Mouse (Mus musculus): ENCODE results near the gene Pex14. TPM values are rescaled to one million over a fixed set of nuclear protein-coding genes. Genes with fewer than 3 reads are reported as not detected.

The Pex14 gene
- total and polyA plus RNA-seq, 2 experiments from 2014 or later: 62.9 to 70.4 TPM

DNA sequence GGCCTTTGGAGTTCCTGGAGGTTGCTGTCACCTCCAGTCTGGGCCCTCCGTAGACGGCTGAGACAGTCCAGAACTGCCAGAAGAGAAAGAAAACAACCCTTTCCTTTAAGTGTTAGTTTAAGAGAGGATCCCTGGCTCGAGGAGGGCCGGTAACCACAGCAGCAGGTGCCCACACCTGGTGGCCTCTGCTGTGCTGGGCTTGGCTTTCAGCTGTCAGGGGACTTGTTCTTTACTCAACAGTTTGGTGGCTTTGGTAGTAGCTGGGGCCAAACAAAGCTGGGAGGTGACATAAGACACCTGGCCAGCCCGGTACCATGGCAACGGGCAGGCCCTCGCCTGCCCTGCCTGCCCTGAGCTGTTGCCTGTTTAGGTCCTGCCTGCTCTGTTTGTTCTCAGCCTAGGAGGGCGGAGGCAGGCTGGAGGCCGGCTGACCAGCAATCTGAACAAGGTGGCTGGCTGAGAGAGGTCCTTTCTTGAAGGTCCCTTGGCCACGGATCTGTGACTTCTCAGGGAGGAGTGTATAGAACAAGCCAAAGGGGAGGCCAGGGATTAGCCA is 151.8 kb downstream of the Pex14 start:
- no peaks in the 10 kb centered on the region for H3K36me3 ChIP-seq (ENCODE audit: insufficient read depth, low read length)
- H3K4me1 ChIP-seq (ENCODE audit: insufficient read depth, low read length): peaks cover 15% of the 10 kb centered on the region; the same call in 1 of the 2 replicates
- no peak overlapping the region for H3K4me3 ChIP-seq (ENCODE audit: low read length)
- H3K27ac ChIP-seq: no peak overlapping the region
- H3K27me3 ChIP-seq (ENCODE audit: insufficient read depth, low read length): peaks cover 8% of the 10 kb centered on the region; the same call in 1 of the 2 replicates
- no peak for TF ChIP-seq CTCF (IDR thresholded peaks at IDR 0.05; ENCODE audit: low read depth)
- no peak overlapping the region for H3K9ac ChIP-seq (replicated peaks; ENCODE audit: low read length)
- ATAC-seq (no peak), DNase-seq (ENCODE audit: low spot score) (no peak)
- 71% methylated on average over 10 of the region's 10 CpGs for WGBS
- H3K9me3 ChIP-seq (ENCODE audit: low read length): no peaks in the 10 kb centered on the region
- H3K4me2 ChIP-seq (ENCODE audit: low read depth, low read length): no peak overlapping the region

DNA sequence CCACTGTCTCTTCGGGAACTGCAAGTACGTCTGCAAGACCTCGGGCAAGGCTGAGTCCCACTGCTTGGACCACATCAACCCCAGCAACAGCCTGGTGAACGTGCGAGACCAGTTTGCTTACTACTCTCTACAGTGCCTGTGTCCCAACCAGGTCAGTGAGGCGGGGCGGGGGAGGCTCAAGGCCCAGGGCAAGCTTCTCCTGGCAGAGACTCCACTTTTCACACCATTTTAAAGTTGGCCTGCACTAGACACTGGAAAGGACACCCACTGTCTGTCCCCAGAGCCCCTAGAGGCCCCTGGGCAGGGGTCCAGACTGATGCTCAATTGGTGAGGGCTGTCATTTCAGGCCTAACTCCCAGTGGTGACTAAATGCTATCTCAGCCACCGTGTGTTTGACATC is 153.6 kb downstream of the Pex14 start:
- Histone ChIP-seq H3K27me3 (ENCODE audit: insufficient read depth, low read length) (peaks cover 8% of the 10 kb centered on the region; the same call in 1 of the 2 replicates), H3K4me2 (ENCODE audit: low read depth, low read length) (no peak overlapping the region), H3K9ac (replicated peaks; ENCODE audit: low read length) (no peak overlapping the region), H3K4me3 (ENCODE audit: low read length) (no peak overlapping the region), H3K9me3 (ENCODE audit: low read length) (no peaks in the 10 kb centered on the region), H3K27ac (no peak overlapping the region), H3K36me3 (ENCODE audit: insufficient read depth, low read length) (no peaks in the 10 kb centered on the region), H3K4me1 (ENCODE audit: insufficient read depth, low read length) (peaks cover 8% of the 10 kb centered on the region)
- WGBS: 82% methylated on average over 8 of the region's 8 CpGs
- no peak for ATAC-seq
- no peak for TF ChIP-seq CTCF (IDR thresholded peaks at IDR 0.05; ENCODE audit: low read depth)
- DNase-seq (ENCODE audit: low spot score): no peak

DNA sequence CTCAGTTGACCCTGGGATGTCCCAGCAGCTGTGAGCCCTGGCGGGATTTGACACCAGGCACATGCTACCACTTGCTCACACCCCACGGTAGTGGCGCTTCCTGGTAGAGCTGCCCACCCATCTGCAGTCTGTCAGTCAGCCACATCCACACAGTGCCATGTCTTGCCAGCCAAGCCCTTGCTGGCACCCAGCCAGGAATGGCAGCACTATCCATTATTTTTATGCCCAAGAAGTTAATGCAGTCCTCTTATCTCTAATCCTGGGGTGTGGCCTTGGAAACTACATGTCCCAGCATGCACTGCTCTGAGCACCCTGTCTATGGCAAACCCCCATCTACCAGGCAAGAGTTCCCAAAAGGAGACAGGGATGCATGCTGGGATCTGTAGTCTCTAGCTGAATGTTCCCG is 154.2 kb downstream of the Pex14 start:
- ATAC-seq: peak; percentile 16; the same call in 1 of the 2 replicates
- no peaks in the 10 kb centered on the region for H3K9me3 ChIP-seq (ENCODE audit: low read length)
- H3K4me1 ChIP-seq (ENCODE audit: insufficient read depth, low read length): peaks cover 8% of the 10 kb centered on the region

DNA sequence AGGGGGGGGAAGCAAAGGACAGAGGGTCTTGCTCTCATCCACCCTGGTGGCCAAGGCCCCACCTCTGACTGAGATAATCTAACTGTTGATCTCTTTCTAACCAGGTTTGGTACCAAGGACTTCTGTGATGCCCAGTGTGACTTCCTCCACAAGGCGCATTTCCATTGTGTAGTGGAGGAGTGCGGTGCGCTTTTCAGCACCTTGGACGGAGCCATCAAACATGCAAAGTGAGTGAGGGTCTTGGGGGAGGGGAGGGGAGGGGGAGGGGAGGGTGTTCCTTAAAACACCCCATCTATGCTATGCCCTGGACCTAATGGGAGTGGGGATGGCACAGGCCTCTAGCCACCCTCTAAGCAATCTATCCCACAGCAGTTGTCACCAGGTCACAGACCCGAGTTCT is 156.6 kb downstream of the Pex14 start:
- Histone ChIP-seq H3K9me3 (ENCODE audit: low read length) (no peaks in the 10 kb centered on the region), H3K4me2 (ENCODE audit: low read depth, low read length) (no peak overlapping the region), H3K9ac (replicated peaks; ENCODE audit: low read length) (no peak overlapping the region), H3K27me3 (ENCODE audit: insufficient read depth, low read length) (no peaks in the 10 kb centered on the region; the same call in 1 of the 2 replicates), H3K4me1 (ENCODE audit: insufficient read depth, low read length) (peaks cover 15% of the 10 kb centered on the region), H3K4me3 (ENCODE audit: low read length) (no peak overlapping the region), H3K36me3 (ENCODE audit: insufficient read depth, low read length) (no peaks in the 10 kb centered on the region), H3K27ac (no peak overlapping the region)
- DNase-seq (ENCODE audit: low spot score) (no peak), ATAC-seq (no peak)
- 53% methylated on average over 5 of the region's 5 CpGs for WGBS
- no peak for TF ChIP-seq CTCF (IDR thresholded peaks at IDR 0.05; ENCODE audit: low read depth)

More for the DNA sequence above, 154.2 kb downstream of the Pex14 start:
- Histone ChIP-seq H3K4me3 (ENCODE audit: low read length) (no peak overlapping the region), H3K9ac (replicated peaks; ENCODE audit: low read length) (no peak overlapping the region), H3K36me3 (ENCODE audit: insufficient read depth, low read length) (no peaks in the 10 kb centered on the region), H3K27ac (no peak overlapping the region), H3K27me3 (ENCODE audit: insufficient read depth, low read length) (peaks cover 8% of the 10 kb centered on the region; the same call in 1 of the 2 replicates), H3K4me2 (ENCODE audit: low read depth, low read length) (no peak overlapping the region)
- WGBS: 58% methylated on average over 4 of the region's 4 CpGs
- TF ChIP-seq CTCF (IDR thresholded peaks at IDR 0.05; ENCODE audit: low read depth): no peak
- DNase-seq (ENCODE audit: low spot score): peak; percentile 44

- Histone ChIP-seq H3K9me3 (ENCODE audit: low read length) (no peaks in the 10 kb centered on the region), H3K4me2 (ENCODE audit: low read depth, low read length) (0 out of 2 replicates have a peak overlapping the region, but pooled peaks have one; percentile 45), H3K36me3 (ENCODE audit: insufficient read depth, low read length) (no peaks in the 10 kb centered on the region), H3K27me3 (ENCODE audit: insufficient read depth, low read length) (no peaks in the 10 kb centered on the region; the same call in 1 of the 2 replicates), H3K27ac (peak overlapping the region; percentile 45; the same call in 1 of the 2 replicates), H3K4me1 (ENCODE audit: insufficient read depth, low read length) (peaks cover 15% of the 10 kb centered on the region), H3K9ac (replicated peaks; ENCODE audit: low read length) (peak overlapping the region; percentile 21; the same call in 1 of the 2 replicates), H3K4me3 (ENCODE audit: low read length) (no peak overlapping the region)
- ATAC-seq (no peak), DNase-seq (ENCODE audit: low spot score) (no peak)
- 35% methylated on average over 11 of the region's 11 CpGs for WGBS
- no peak for TF ChIP-seq CTCF (IDR thresholded peaks at IDR 0.05; ENCODE audit: low read depth)
These were observed 158.4 kb downstream of the Pex14 start for GRCm38 (mm10) chr4:148941321-148941720.

- 11% methylated on average over 25 of the region's 25 CpGs for WGBS
These were observed 158.9 kb downstream of the Pex14 start for GRCm38 (mm10) chr4:148940674-148941211.

DNA sequence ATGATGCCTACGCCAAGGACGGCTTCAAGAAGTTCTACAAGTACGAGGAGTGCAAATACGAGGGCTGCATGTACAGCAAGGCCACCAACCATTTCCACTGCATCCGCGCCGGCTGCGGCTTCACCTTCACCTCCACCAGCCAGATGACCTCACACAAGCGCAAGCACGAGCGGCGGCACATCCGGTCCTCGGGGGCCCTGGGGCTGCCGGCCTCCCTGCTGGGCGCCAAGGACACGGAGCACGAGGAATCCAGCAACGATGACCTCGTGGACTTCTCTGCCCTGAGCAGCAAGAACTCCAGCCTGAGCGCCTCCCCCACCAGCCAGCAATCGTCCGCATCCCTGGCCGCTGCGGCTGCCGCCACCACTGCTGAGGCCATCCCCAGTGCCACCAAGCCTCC is 161.1 kb downstream of the Pex14 start:
- no peak overlapping the region for H3K4me3 ChIP-seq (ENCODE audit: low read length)
- H3K36me3 ChIP-seq (ENCODE audit: insufficient read depth, low read length): no peaks in the 10 kb centered on the region
- H3K9me3 ChIP-seq (ENCODE audit: low read length): no peaks in the 10 kb centered on the region
- no peaks in the 10 kb centered on the region; the same call in 1 of the 2 replicates for H3K27me3 ChIP-seq (ENCODE audit: insufficient read depth, low read length)
- no peak for TF ChIP-seq CTCF (IDR thresholded peaks at IDR 0.05; ENCODE audit: low read depth)
- peaks cover 15% of the 10 kb centered on the region for H3K4me1 ChIP-seq (ENCODE audit: insufficient read depth, low read length)
- H3K4me2 ChIP-seq (ENCODE audit: low read depth, low read length): no peak overlapping the region
- ATAC-seq (no peak), DNase-seq (ENCODE audit: low spot score) (no peak)
- no peak overlapping the region for H3K27ac ChIP-seq
- WGBS: 79% methylated on average over 26 of the region's 26 CpGs
- no peak overlapping the region for H3K9ac ChIP-seq (replicated peaks; ENCODE audit: low read length)

More at GRCm38 (mm10) chr4:148940674-148941211, 158.9 kb downstream of the Pex14 start:
- H3K27ac ChIP-seq: peak overlapping the region; percentile 45; the same call in 1 of the 2 replicates
- no peak overlapping the region for H3K4me3 ChIP-seq (ENCODE audit: low read length)
- peaks cover 15% of the 10 kb centered on the region for H3K4me1 ChIP-seq (ENCODE audit: insufficient read depth, low read length)
- H3K9me3 ChIP-seq (ENCODE audit: low read length): no peaks in the 10 kb centered on the region
- H3K36me3 ChIP-seq (ENCODE audit: insufficient read depth, low read length): no peaks in the 10 kb centered on the region
- peak overlapping the region; percentile 45 for H3K4me2 ChIP-seq (ENCODE audit: low read depth, low read length)
- no peaks in the 10 kb centered on the region; the same call in 1 of the 2 replicates for H3K27me3 ChIP-seq (ENCODE audit: insufficient read depth, low read length)
- no peak for TF ChIP-seq CTCF (IDR thresholded peaks at IDR 0.05; ENCODE audit: low read depth)
- DNase-seq (ENCODE audit: low spot score) (peak; percentile 85), ATAC-seq (peak; percentile 89)
- peak overlapping the region; percentile 21; the same call in 1 of the 2 replicates for H3K9ac ChIP-seq (replicated peaks; ENCODE audit: low read length)
